Mouse (Mus musculus) myocyte (in vitro differentiated cells): ENCODE data around the gene Ier3. TPM values are rescaled to one million over a fixed set of nuclear protein-coding genes. Genes with fewer than 3 reads are reported as not detected.
A peak's percentile ranks its signal among the peaks of the same experiment; 100 is the strongest.

Experiments used
- H3K27me3 ChIP-seq: one replicate; pipeline ENCODE4 v1.6.1; 2011; ENCODE audit not compliant: control insufficient read depth, insufficient read depth, insufficient read length
- H3K36me3 ChIP-seq: one replicate; pipeline ENCODE4 v1.6.1; 2011; ENCODE audit not compliant: control insufficient read depth, insufficient read depth
- H3K4me2 ChIP-seq: one replicate; pipeline ENCODE4 v1.6.1; 2011; ENCODE audit warnings: low read depth, control low read depth
- H3K4me3 ChIP-seq: one replicate; pipeline ENCODE4 v1.5.1; 2011; ENCODE audit warnings: mild to moderate bottlenecking, control low read depth, moderate library complexity
- H3K79me2 ChIP-seq: one replicate; pipeline ENCODE4 v1.6.1; 2011; ENCODE audit not compliant: control insufficient read depth, insufficient read depth
- H3ac ChIP-seq: one replicate; pipeline ENCODE4 v1.6.1; 2011; ENCODE audit not compliant: control insufficient read depth, insufficient read length
- CEBPB ChIP-seq: IDR thresholded peaks from 2 replicates; pipeline ENCODE4 v1.6.1; 2011; ENCODE audit warnings: mild to moderate bottlenecking, moderate library complexity; ENCODE audit not compliant: poor library complexity, insufficient read depth, severe bottlenecking
- E2F4 ChIP-seq: IDR thresholded peaks from one replicate; pipeline ENCODE4 v1.6.1; 2011; ENCODE audit warnings: mild to moderate bottlenecking, control low read depth, moderate library complexity; ENCODE audit not compliant: insufficient read depth
- MAX ChIP-seq: IDR thresholded peaks from one replicate; pipeline ENCODE4 v1.6.1; 2011; ENCODE audit warnings: low read depth, mild to moderate bottlenecking, control low read depth
- MYOD1 ChIP-seq, 3 experiments: IDR thresholded peaks; one replicate each; pipeline ENCODE4 v1.6.1; 2011; ENCODE audit warnings: control low read depth in 2 of 3, low read depth in 2 of 3, mild to moderate bottlenecking in 2 of 3, moderate library complexity in 1 of 3; ENCODE audit not compliant: insufficient read length in 2 of 3, control insufficient read depth in 1 of 3
- MYOG ChIP-seq, 3 experiments: IDR thresholded peaks; one replicate each; pipeline ENCODE4 v1.6.1; 2011; ENCODE audit warnings: control low read depth in 2 of 3, low read depth in 2 of 3, mild to moderate bottlenecking in 2 of 3; ENCODE audit not compliant: insufficient read length in 2 of 3, control insufficient read depth in 1 of 3, insufficient read depth in 1 of 3
- POLR2A ChIP-seq: IDR thresholded peaks from one replicate; pipeline ENCODE4 v1.6.1; 2011; ENCODE audit warnings: low read depth, mild to moderate bottlenecking, control low read depth, moderate library complexity; ENCODE audit not compliant: insufficient read length
- POLR2AphosphoS2 ChIP-seq: IDR thresholded peaks from one replicate; pipeline ENCODE4 v1.6.1; 2011; ENCODE audit warnings: low read depth, control low read depth; ENCODE audit not compliant: insufficient read length
- REST ChIP-seq: IDR thresholded peaks from one replicate; pipeline ENCODE4 v1.6.1; 2011; ENCODE audit warnings: mild to moderate bottlenecking, control low read depth, moderate library complexity; ENCODE audit not compliant: insufficient read depth, insufficient read length
- SRF ChIP-seq: IDR thresholded peaks from one replicate; pipeline ENCODE4 v1.6.1; 2011; ENCODE audit warnings: low read depth; ENCODE audit not compliant: control insufficient read depth, insufficient read length
- TCF12 ChIP-seq: IDR thresholded peaks from one replicate; pipeline ENCODE4 v1.6.1; 2011; ENCODE audit warnings: mild to moderate bottlenecking, control low read depth; ENCODE audit not compliant: poor library complexity, insufficient read depth, severe bottlenecking
- TCF3 ChIP-seq: IDR thresholded peaks from one replicate; pipeline ENCODE4 v1.6.1; 2011; ENCODE audit warnings: low read depth, control low read depth; ENCODE audit not compliant: insufficient read length
- USF1 ChIP-seq: IDR thresholded peaks from one replicate; pipeline ENCODE4 v1.6.1; 2011; ENCODE audit warnings: low read depth, mild to moderate bottlenecking, control low read depth, moderate library complexity
- polyA plus RNA-seq: library from polyadenylated mRNA; unstranded; fragments of >200 nt; fragmentation: generic; extraction: Trizol; gene quantifications from one replicate; pipeline ENCODE4 v1.2.1, GENCODE M21; 2012; ENCODE audit warnings: missing spikeins

Ier3 gene
- polyA plus RNA-seq, 1 experiment = 45.1 TPM

DNA sequence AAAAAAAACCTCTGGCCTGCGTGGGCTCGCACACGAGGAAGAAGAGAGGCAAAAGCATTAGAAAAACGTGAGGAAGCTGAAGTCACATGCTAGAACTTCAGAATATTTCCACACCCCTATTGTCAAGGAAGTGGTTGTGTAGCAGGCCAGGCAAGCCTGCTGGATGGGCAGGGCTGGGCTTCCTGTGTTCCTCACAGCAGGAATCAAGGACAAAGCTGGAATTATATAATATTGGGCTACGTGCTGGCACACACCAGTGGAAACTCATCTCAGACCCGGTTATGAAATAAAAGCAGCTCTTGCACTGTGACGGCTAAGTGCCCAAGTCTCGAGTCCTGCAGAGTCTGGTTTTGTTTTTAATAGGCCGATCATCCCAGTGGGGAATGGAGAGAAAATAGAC is 13.4 kb upstream of the Ier3 start:
- no peaks in the 10 kb centered on the region for H3K27me3 ChIP-seq
- no peaks in the 10 kb centered on the region for H3K36me3 ChIP-seq
- H3K4me3 ChIP-seq = no peak overlapping the region
- H3K4me2 ChIP-seq = no peak overlapping the region
- TF ChIP-seq POLR2A (no peak), MYOD1 (IDR thresholded peaks at IDR 0.05; ENCODE audit: control insufficient read depth in 1 of 3, insufficient read length in 2 of 3, low read depth in 2 of 3) (no peak), USF1 (no peak), MAX (no peak), POLR2AphosphoS2 (no peak), REST (no peak), MYOG (IDR thresholded peaks at IDR 0.05; ENCODE audit: control insufficient read depth in 1 of 3, insufficient read depth in 1 of 3, insufficient read length in 2 of 3, low read depth in 2 of 3) (no peak), TCF12 (no peak), SRF (no peak)
- H3ac ChIP-seq = no peak overlapping the region
- no peaks in the 10 kb centered on the region for H3K79me2 ChIP-seq

GRCm38 (mm10) chr17:35809395-35809794 is 12.1 kb upstream of the Ier3 start:
- Histone ChIP-seq H3K36me3 (no peaks in the 10 kb centered on the region), H3ac (no peak overlapping the region), H3K4me2 (no peak overlapping the region), H3K79me2 (no peaks in the 10 kb centered on the region), H3K4me3 (no peak overlapping the region), H3K27me3 (no peaks in the 10 kb centered on the region)
- TF ChIP-seq POLR2AphosphoS2 (no peak), E2F4 (no peak), TCF12 (no peak), REST (no peak), MAX (no peak), MYOD1 (IDR thresholded peaks at IDR 0.05; ENCODE audit: control insufficient read depth in 1 of 3, insufficient read length in 2 of 3, low read depth in 2 of 3) (no peak), SRF (no peak), CEBPB (no peak), TCF3 (no peak)

- no peak overlapping the region for H3ac ChIP-seq
- no peak overlapping the region for H3K4me2 ChIP-seq
- H3K27me3 ChIP-seq = no peaks in the 10 kb centered on the region
- no peak overlapping the region for H3K4me3 ChIP-seq
- no peak for TF ChIP-seq MYOG (IDR thresholded peaks at IDR 0.05; ENCODE audit: control insufficient read depth in 1 of 3, insufficient read depth in 1 of 3, insufficient read length in 2 of 3, low read depth in 2 of 3)
- no peak for TF ChIP-seq MAX
- TF ChIP-seq MYOD1 (IDR thresholded peaks at IDR 0.05; ENCODE audit: control insufficient read depth in 1 of 3, insufficient read length in 2 of 3, low read depth in 2 of 3) = no peak
- no peak for TF ChIP-seq E2F4
- no peak for TF ChIP-seq USF1
- TF ChIP-seq CEBPB = no peak
- no peak for TF ChIP-seq POLR2A
- no peak for TF ChIP-seq REST
- TF ChIP-seq POLR2AphosphoS2 = no peak
- no peak for TF ChIP-seq SRF
- TF ChIP-seq TCF3 = no peak
- TF ChIP-seq TCF12 = no peak
- no peaks in the 10 kb centered on the region for H3K79me2 ChIP-seq
- no peaks in the 10 kb centered on the region for H3K36me3 ChIP-seq
These were observed 10.4 kb upstream of the Ier3 start for GRCm38 (mm10) chr17:35810900-35811648.

DNA sequence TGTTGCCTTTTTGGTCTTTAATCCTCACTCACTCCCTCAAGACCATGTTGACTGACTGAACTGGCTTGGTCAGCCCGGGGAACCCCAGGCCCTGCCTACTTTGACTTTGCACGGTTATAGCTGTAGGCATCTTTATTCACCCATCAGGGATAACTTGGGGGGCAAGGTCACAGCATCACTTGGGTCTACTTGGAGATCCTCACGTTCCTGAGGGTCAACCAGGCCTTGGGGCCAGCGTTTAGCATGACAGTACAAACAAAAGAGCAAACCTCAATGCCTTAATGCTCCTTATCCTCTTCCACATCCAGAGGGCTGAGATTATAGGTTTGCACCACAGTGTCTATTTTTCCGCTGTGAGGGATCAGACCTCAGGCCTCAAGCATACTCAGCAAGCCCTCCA is 9.2 kb upstream of the Ier3 start:
- Histone ChIP-seq H3K4me3 (no peak overlapping the region), H3K4me2 (peak overlapping the region; percentile 78), H3K36me3 (no peaks in the 10 kb centered on the region), H3K27me3 (no peaks in the 10 kb centered on the region), H3K79me2 (no peaks in the 10 kb centered on the region), H3ac (no peak overlapping the region)
- TF ChIP-seq TCF12 = no peak
- TF ChIP-seq POLR2A = no peak
- TF ChIP-seq MYOD1 (IDR thresholded peaks at IDR 0.05; ENCODE audit: control insufficient read depth in 1 of 3, insufficient read length in 2 of 3, low read depth in 2 of 3) = no peak
- TF ChIP-seq TCF3 = no peak
- TF ChIP-seq USF1 = no peak
- no peak for TF ChIP-seq SRF
- TF ChIP-seq POLR2AphosphoS2 = no peak
- no peak for TF ChIP-seq E2F4
- no peak for TF ChIP-seq MAX
- TF ChIP-seq REST = no peak
- TF ChIP-seq MYOG (IDR thresholded peaks at IDR 0.05; ENCODE audit: control insufficient read depth in 1 of 3, insufficient read depth in 1 of 3, insufficient read length in 2 of 3, low read depth in 2 of 3) = no peak
- TF ChIP-seq CEBPB = no peak
